Mouse (Mus musculus) right cerebral cortex, postnatal 25 days (tissue): ENCODE data around the gene Tbc1d8.

Source experiments
- DNase-seq: peaks from one replicate; pipeline ENCODE4 v3.0.0; 2022

Tbc1d8 gene

DNA sequence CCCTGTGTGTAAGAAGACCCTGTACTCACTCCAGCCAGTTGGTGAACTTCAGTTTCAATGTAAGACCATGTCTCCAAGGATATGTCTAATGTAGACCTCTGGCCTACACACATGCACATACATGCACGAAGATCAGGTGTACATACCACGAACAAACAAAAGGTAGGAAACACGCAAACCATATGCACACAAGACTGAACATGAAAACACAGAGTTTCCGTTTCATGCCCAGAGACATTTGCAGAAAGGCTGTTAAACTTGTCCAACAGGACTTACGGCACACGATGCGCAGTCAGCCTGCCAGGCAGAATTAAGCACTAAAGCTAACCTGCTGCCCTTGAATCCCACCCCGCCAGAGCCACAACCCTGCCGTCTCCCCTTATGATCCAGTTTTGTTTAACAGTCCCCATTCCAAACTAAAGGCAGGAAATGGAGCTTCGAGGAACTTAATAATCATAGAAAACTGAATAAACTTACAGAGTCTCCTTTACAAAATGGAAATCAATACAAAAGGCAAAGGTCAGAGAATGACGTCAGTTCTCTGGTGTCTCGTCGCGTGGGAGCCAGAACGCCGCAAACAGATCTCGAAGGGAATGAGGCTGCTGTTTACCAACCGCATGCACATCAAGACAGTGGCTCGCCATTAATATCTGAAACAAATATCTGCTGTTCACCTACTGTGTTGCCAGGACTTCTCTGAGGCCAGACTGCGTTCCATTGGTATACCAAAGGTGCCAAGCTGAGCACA, 33.1 kb downstream of the Tbc1d8 start:
- DNase-seq, result no peak

DNA sequence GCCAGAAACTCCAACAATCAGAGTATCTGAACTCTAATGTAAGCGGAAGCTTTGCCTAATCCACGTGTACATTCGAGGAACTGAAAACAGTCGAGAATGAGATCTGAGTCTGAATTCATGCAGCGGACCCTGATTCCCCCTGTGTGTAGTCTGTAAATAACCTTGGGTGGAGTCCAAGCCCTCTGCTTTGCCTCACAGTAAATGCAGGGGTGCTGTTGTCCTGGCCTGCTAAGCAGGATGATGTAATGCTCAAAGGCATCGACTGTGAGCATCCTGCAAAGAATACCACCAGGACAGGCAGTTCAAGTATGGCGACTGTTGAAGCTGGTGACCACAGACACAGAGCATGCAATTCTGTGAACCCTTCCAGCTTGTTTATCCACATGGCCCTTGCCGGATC, 34.8 kb downstream of the Tbc1d8 start:
- no peak for DNase-seq

- DNase-seq, result peak; percentile 44
Measured at GRCm38 (mm10) chr1:39441686-39442085, 36.9 kb downstream of the Tbc1d8 start.

DNA sequence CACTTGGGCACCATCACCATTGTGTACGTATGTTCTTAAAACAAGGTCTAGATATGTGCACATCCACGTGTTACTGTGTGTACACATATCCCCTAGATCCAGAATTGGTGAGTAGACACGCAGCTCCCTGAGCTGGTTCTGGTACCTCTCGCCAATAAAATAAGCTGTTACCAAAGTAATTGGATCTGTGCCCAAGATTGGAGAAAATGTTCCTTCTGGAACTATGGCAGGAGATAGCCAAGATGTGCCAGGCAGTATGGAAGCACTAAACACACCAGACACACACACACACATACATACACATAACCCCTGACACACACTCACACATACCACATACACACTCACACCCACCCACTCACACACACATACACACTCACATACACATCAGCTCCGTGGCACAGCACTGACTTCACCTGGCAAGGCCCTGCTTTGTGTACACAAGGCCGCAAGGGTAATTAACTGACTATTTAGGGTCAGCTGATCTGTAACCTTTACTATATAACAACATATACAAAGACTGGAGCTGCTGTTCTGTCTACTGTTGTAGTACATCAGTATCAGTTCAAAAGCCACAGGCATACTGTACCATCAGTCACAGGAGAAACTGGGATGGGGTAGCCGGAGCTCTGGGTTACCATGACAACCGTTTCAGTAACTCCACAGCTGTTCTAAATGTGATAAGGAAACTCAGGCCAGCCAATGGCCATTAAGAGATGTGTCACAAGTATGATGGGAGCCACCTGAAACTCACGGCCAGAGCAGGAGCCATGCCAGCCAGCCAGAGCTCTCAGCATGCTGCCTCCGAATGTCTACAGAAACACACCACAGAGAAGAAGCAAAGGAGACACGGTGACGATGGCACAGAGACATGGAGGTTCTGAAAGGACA, 38.6 kb downstream of the Tbc1d8 start:
- DNase-seq, result no peak

DNA sequence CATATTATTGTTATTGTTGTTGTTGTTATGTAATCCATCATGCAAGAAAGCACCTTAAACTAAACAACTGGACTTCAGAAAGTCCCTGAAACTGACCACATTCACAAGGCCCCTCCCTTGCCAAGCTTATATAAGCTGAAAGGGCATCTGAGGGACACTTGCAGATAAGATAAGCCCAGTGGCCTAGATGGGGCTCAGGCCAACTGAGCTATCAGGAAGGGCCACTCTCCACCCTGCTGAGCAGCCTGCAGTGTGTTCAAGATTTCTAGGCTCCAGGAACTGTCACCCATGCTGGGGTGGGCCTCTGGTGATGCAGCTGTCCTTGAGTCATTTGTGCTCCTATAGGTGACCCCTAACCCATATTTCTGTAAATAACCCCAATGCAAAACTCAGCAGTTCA, 39.9 kb downstream of the Tbc1d8 start:
- no peak for DNase-seq

GRCm38 (mm10) chr1:39434264-39434663, 44.3 kb downstream of the Tbc1d8 start:
- no peak for DNase-seq

GRCm38 (mm10) chr1:39430020-39430419, 48.5 kb downstream of the Tbc1d8 start:
- no peak for DNase-seq

DNA sequence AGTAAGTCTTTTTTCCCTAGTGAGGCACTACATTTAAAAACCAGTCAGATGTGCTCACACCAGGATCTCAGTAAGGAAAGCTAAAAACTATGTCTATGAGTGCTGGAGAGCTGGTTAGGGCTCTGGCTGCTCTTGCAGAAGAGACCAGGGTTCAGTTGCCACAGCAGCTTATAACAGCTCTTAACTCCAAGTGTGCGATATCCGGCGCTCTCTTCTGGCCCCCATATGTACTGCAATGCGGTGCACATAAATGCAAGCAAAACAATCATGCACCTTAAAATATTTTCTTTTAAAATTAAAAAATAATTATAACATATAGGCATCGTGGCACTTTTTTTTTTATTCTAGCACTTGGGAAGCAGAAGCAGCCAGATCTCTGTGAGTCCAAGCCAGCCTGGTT, 49.5 kb downstream of the Tbc1d8 start:
- DNase-seq, result no peak

GRCm38 (mm10) chr1:39428280-39428679, 50.3 kb downstream of the Tbc1d8 start:
- DNase-seq, result no peak

GRCm38 (mm10) chr1:39425497-39425896, 53.1 kb downstream of the Tbc1d8 start:
- DNase-seq, result no peak

- DNase-seq, result no peak
Measured at GRCm38 (mm10) chr1:39420987-39421386, 57.6 kb downstream of the Tbc1d8 start.

DNA sequence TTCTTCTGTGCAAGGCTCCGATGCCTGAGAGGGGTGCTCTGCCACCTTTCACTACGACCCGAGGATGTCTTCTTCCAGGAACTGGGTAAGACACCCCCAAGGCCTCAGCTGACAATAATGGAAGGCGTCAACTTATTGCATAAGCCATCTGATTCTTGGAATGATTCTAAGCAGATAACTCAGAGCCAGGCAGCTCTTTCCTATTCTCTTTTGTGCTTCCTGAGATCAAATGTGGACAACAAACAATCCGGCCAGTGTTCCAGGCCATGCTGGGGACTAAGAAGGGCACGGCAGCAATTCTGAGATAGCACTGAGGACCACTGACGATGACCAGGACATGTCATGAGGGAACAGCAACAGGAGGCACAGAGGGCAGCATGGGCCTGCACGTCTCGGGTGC, 59.7 kb downstream of the Tbc1d8 start:
- DNase-seq, result no peak

DNA sequence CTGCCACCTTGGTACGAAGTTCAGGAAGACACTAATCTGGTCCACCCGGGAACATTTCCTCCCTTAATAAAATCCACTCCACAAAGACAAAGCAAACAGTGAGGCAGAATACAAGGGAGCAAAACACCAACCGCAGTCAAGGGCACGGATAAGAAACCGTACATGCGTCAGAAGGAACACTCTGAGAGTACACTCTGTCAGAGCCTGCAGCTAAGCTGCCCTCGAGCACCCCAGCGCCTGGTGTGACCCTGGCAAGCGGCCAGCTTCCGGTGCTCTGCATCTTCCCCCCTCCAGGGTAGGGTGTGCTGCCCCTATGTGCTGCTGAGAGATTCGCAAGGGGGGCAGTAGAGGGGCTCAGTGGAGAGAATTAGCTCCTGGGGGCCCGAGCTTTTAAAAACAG, 60.7 kb downstream of the Tbc1d8 start:
- DNase-seq, result no peak

GRCm38 (mm10) chr1:39410085-39410821, 68.3 kb downstream of the Tbc1d8 start:
- no peak for DNase-seq

DNA sequence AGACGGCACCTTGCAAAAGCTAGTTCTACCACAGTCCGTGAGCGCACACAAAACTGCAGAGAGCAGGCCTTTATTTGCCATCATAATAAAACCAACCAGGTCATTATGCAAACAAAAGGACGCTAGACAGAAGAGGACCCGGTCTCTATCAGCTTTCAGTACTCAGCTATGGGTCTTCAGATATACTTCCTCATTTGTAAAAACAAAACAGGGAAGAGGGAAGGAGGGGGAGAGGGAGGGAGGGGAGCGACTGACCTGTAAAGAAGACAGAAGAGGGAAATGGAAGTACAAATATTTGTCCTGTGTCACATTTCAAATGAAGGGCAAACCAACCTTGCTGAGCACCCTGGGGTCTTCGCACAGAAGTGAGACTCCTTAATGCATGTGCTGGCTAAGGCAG, 69.9 kb downstream of the Tbc1d8 start:
- no peak for DNase-seq

GRCm38 (mm10) chr1:39408123-39408522, 70.4 kb downstream of the Tbc1d8 start:
- DNase-seq, result no peak

DNA sequence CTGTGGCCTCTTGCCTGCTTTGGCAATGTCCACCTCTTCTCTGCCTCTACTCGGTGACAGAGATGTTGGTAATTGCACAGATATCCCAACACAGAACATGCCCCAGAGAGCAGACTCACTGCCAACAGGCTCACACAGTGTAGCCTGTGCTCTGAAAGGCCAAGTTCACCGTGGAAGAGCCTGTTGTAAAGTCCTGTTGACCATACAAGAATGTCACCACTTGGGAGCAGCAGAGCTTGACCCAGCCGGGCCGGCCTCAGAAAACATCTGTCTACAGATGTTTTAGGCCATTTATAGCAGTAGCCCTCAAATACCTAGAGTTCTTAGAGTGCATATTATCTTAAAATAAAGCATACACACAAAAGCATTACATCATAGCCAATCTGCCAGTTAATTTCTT, 71.4 kb downstream of the Tbc1d8 start:
- no peak for DNase-seq

- DNase-seq, result no peak
Measured at GRCm38 (mm10) chr1:39400173-39400572, 78.4 kb downstream of the Tbc1d8 start.

DNA sequence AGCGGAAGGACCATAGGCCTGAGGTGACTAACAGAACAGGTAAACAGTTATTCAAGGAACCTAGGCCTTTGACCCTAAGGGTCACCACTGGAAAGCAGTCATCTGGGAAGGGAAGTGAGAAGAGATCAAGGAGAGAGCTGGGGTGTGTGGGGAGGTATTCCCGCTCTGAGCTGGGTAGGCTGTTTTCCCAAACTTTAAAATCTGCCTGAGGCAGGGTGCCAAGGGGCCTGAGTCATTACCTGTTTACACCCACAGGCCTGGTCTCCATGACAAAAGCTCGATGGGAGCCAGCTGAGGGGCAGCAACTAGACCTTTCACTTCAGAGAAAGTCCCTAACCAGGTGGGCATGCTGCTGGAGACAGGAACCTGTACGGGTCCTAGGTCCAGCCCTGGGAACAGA, 79.3 kb downstream of the Tbc1d8 start:
- no peak for DNase-seq

- no peak for DNase-seq
Measured at GRCm38 (mm10) chr1:39398284-39398683, 80.3 kb downstream of the Tbc1d8 start.

DNA sequence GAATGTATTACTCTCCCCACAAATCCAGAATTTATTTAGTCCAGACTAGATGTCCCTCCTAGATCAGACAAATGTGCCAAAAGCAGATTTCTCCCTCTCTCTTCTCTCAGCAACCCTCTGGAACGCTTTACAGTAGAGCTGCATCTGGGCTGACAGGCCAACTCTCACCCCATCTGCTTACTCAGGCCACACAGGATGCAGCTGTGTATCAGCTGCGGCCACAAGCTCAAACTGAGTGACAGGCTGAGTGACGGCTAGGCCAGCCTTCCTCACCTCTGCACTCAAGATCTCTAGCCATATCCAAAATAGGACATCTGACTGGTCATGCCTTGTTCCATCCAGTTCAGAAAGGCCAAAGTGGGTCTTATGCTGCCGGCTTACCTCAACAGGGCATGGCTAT, 82.2 kb downstream of the Tbc1d8 start:
- DNase-seq, result no peak

DNA sequence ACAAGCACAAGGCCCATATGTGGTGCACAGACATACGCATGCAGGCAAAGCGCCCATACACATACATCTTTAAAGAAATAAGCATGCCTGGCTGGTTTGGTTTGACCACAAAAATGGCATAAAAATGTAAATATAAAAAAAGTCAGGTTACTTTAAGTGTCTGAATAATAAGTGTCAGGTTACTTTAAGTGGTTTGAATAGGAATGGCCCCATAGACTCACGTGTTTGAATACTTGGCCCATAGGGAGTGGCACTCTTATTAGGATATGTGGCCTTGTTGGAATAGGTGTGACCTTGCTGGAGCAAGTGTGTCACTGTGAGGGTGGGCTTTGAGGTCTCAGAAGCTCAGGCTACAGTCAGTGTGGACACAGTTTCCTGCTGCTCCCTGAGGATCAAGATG, 83.9 kb downstream of the Tbc1d8 start:
- no peak for DNase-seq

DNA sequence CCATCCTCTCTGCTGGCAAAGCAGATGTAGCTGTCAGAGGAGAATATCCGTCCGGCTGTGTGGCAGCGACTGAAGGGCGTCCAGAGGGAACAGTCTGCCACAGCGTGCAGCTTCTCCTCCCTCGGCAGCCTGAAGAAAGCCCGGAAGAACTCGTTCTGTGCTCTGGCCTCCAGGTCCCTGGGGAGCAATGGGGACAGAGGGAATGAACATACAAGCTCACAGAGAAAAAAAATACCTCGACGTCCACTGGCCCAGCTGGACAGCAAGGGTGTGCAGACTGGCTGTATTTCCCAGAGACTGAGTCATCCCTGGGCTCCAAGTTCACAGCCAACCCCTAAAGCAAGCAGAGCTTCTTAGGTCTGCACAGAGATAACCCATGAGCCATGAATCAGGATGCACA, 84.5 kb downstream of the Tbc1d8 start:
- no peak for DNase-seq
